Mouse (Mus musculus): ENCODE measurements around the gene H2al2a. TPM values are rescaled to one million over a fixed set of nuclear protein-coding genes. Genes with fewer than 3 reads are reported as not detected.
"Not testable (repeated sequence)": the region's sequence is repeated elsewhere in the genome, so short reads cannot be mapped to it uniquely, and the experiment has no call there.

Gene H2al2a
- polyA plus RNA-seq, 1 experiment from 2014 or later: not detected

- in situ Hi-C loops (cut with MboI; ENCODE audit: low pct_unique_long_range_greater_than_20kb): no loop called here
- no peak for DNase-seq (ENCODE audit: low read depth, low spot score)
- CTCF ChIA-PET: interaction anchor here (1.7 kb wide), 1 partner anchor 9 kb away, joined by 4 read pairs; no protein-coding TSS in a partner anchor
- no peaks in the 10 kb centered on the region for H3K27me3 ChIP-seq
- ATAC-seq: no peak
- TF ChIP-seq CTCF (IDR thresholded peaks at IDR 0.05): no peak
- POLR2A ChIA-PET: no interaction called here
Measured at GRCm38 (mm10) chr2:17975601-17976327, 21.0 kb downstream of the H2al2a start.

- H3K27me3 ChIP-seq: no peaks in the 10 kb centered on the region
- ATAC-seq: no peak
- no peak for TF ChIP-seq CTCF (IDR thresholded peaks at IDR 0.05)
- in situ Hi-C loops (cut with MboI; ENCODE audit: low pct_unique_long_range_greater_than_20kb): no loop called here
- ChIA-PET POLR2A (no interaction called here), CTCF (interaction anchor here (1.5 kb wide), 1 partner anchor 11 kb away, joined by 3 read pairs; no protein-coding TSS in a partner anchor)
- no peak for DNase-seq (ENCODE audit: low read depth, low spot score)
Measured at GRCm38 (mm10) chr2:17973868-17974440, 22.8 kb downstream of the H2al2a start.

GRCm38 (mm10) chr2:17973246-17973645 lies 23.5 kb downstream of the H2al2a start:
- in situ Hi-C loops (cut with MboI; ENCODE audit: low pct_unique_long_range_greater_than_20kb): no loop called here
- no peaks in the 10 kb centered on the region for H3K27me3 ChIP-seq
- CTCF ChIA-PET: interaction anchor here (1.5 kb wide), 1 partner anchor 11 kb away, joined by 3 read pairs; no protein-coding TSS in a partner anchor
- DNase-seq (ENCODE audit: low read depth, low spot score) (no peak), ATAC-seq (no peak)
- POLR2A ChIA-PET: interaction anchor here (0.6 kb wide), 1 partner anchor 376 kb away, joined by 3 read pairs; no protein-coding TSS in a partner anchor
- no peak for TF ChIP-seq CTCF (IDR thresholded peaks at IDR 0.05)

GRCm38 (mm10) chr2:17972843-17973242 lies 23.9 kb downstream of the H2al2a start:
- POLR2A ChIA-PET: interaction anchor here (0.6 kb wide), 1 partner anchor 376 kb away, joined by 3 read pairs; no protein-coding TSS in a partner anchor
- no peak for ATAC-seq

GRCm38 (mm10) chr2:17971407-17971806 lies 25.4 kb downstream of the H2al2a start:
- no peaks in the 10 kb centered on the region for H3K27me3 ChIP-seq
- ATAC-seq: no peak
- in situ Hi-C loops (cut with MboI; ENCODE audit: low pct_unique_long_range_greater_than_20kb): no loop called here
- DNase-seq (ENCODE audit: low read depth, low spot score): no peak
- POLR2A ChIA-PET: no interaction called here
- CTCF ChIA-PET: no interaction called here
- no peak for TF ChIP-seq CTCF (IDR thresholded peaks at IDR 0.05)

More at GRCm38 (mm10) chr2:17972843-17973242, 23.9 kb downstream of the H2al2a start:
- no peak for DNase-seq (ENCODE audit: low read depth, low spot score)
- in situ Hi-C loops (cut with MboI; ENCODE audit: low pct_unique_long_range_greater_than_20kb): no loop called here
- H3K27me3 ChIP-seq: no peaks in the 10 kb centered on the region
- no peak for TF ChIP-seq CTCF (IDR thresholded peaks at IDR 0.05)
- CTCF ChIA-PET: interaction anchor here (1.5 kb wide), 1 partner anchor 12 kb away, joined by 3 read pairs; no protein-coding TSS in a partner anchor

- no peaks in the 10 kb centered on the region for H3K27me3 ChIP-seq
- CTCF ChIA-PET: interaction anchor here (0.9 kb wide), 1 partner anchor 9 kb away, joined by 4 read pairs; no protein-coding TSS in a partner anchor
- in situ Hi-C loops (cut with MboI; ENCODE audit: low pct_unique_long_range_greater_than_20kb): no loop called here
- no peak for DNase-seq (ENCODE audit: low read depth, low spot score)
- ATAC-seq: no peak
- no peak for TF ChIP-seq CTCF (IDR thresholded peaks at IDR 0.05)
- POLR2A ChIA-PET: no interaction called here
Measured at GRCm38 (mm10) chr2:17970662-17971061, 26.1 kb downstream of the H2al2a start.

GRCm38 (mm10) chr2:17970187-17970586 lies 26.6 kb downstream of the H2al2a start:
- ChIA-PET CTCF (interaction anchor here (0.9 kb wide), 1 partner anchor 8 kb away, joined by 4 read pairs; no protein-coding TSS in a partner anchor), POLR2A (no interaction called here)
- no peak for DNase-seq (ENCODE audit: low read depth, low spot score)
- ATAC-seq: no peak
- no peak for TF ChIP-seq CTCF (IDR thresholded peaks at IDR 0.05)
- in situ Hi-C loops (cut with MboI; ENCODE audit: low pct_unique_long_range_greater_than_20kb): no loop called here
- H3K27me3 ChIP-seq: no peaks in the 10 kb centered on the region

GRCm38 (mm10) chr2:17968571-17968970 lies 28.2 kb downstream of the H2al2a start:
- in situ Hi-C loops (cut with MboI; ENCODE audit: low pct_unique_long_range_greater_than_20kb): no loop called here
- TF ChIP-seq CTCF (IDR thresholded peaks at IDR 0.05): no peak
- ATAC-seq (no peak), DNase-seq (ENCODE audit: low read depth, low spot score) (no peak)
- CTCF ChIA-PET: no interaction called here
- H3K27me3 ChIP-seq: no peaks in the 10 kb centered on the region
- POLR2A ChIA-PET: no interaction called here

GRCm38 (mm10) chr2:17968037-17968436 lies 28.7 kb downstream of the H2al2a start:
- H3K27me3 ChIP-seq; CTCF ChIA-PET; POLR2A ChIA-PET; in situ Hi-C loops (cut with MboI; ENCODE audit: low pct_unique_long_range_greater_than_20kb); DNase-seq (ENCODE audit: low read depth, low spot score); ATAC-seq: not testable (repeated sequence)

- TF ChIP-seq CTCF (IDR thresholded peaks at IDR 0.05): no peak
- in situ Hi-C loops (cut with MboI; ENCODE audit: low pct_unique_long_range_greater_than_20kb): no loop called here
- CTCF ChIA-PET: no interaction called here
- no peaks in the 10 kb centered on the region for H3K27me3 ChIP-seq
- no peak for DNase-seq (ENCODE audit: low read depth, low spot score)
- no peak for ATAC-seq
- POLR2A ChIA-PET: no interaction called here
Measured at GRCm38 (mm10) chr2:17959501-17959900, 37.3 kb downstream of the H2al2a start.

GRCm38 (mm10) chr2:17946875-17947274 lies 49.9 kb downstream of the H2al2a start:
- in situ Hi-C loops (cut with MboI; ENCODE audit: low pct_unique_long_range_greater_than_20kb): no loop called here
- ATAC-seq: no peak
- no peaks in the 10 kb centered on the region for H3K27me3 ChIP-seq
- TF ChIP-seq CTCF (IDR thresholded peaks at IDR 0.05): no peak
- ChIA-PET POLR2A (no interaction called here), CTCF (no interaction called here)
- no peak for DNase-seq (ENCODE audit: low read depth, low spot score)

Other genes with a start within 250 kb of the H2al2a start
- gene A930004D18Rik, start 40.8 kb upstream of the H2al2a start, polyA plus RNA-seq (2021): 10.2 TPM
- 4.4 TPM for gene Skida1, start 52.1 kb upstream of the H2al2a start, polyA plus RNA-seq (2021)
- 28.5 TPM for gene Mllt10, start 58.3 kb upstream of the H2al2a start, polyA plus RNA-seq (2021)